Mouse (Mus musculus): ENCODE results near the gene Il1rl1. TPM values are rescaled to one million over a fixed set of nuclear protein-coding genes. Genes with fewer than 3 reads are reported as not detected.

The Il1rl1 gene
- polyA plus RNA-seq, 1 experiment from 2014 or later = 0.27 TPM

DNA sequence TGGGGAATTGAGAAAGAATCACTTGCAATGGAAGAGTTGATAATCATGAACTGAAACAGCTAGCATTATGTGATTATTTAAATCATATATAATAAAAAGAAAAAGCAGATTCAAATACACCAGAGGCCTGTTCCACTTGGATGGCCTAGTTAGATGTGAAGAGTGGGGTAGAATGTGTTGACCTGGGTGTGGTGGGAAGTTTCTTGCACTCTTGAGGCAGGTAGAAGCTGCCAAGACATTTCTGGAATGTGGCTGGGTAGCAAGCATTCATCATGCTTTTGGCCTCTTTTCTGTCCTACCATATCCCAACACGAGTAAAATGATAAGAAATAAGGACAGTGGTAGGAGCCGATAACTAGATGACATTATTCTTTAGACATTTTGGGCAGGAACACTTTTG is 39.4 kb downstream of the Il1rl1 start:
- H3K4me2 ChIP-seq (replicated peaks; ENCODE audit: low read depth, low read length) = no peak overlapping the region
- no peaks in the 10 kb centered on the region for H3K27me3 ChIP-seq (ENCODE audit: control insufficient read depth, insufficient read depth, low read length)
- 91% methylated on average over 2 of the region's 2 CpGs for WGBS
- no peak overlapping the region for H3K9ac ChIP-seq (ENCODE audit: low read depth, low read length)
- H3K4me1 ChIP-seq (ENCODE audit: control insufficient read depth, insufficient read depth, low read length) = no peaks in the 10 kb centered on the region
- no peak for ATAC-seq (ENCODE audit: low FRiP score, low TSS enrichment)
- no peak overlapping the region for H3K27ac ChIP-seq (ENCODE audit: low read depth, low read length)
- H3K9me3 ChIP-seq (ENCODE audit: control insufficient read depth, low read length) = no peaks in the 10 kb centered on the region
- H3K36me3 ChIP-seq (ENCODE audit: control insufficient read depth, insufficient read depth, low read length) = no peaks in the 10 kb centered on the region
- no peak overlapping the region for H3K4me3 ChIP-seq (ENCODE audit: low read length)

- Histone ChIP-seq H3K27me3 (ENCODE audit: control insufficient read depth, insufficient read depth, low read length) (no peaks in the 10 kb centered on the region), H3K9me3 (ENCODE audit: control insufficient read depth, low read length) (no peaks in the 10 kb centered on the region), H3K36me3 (ENCODE audit: control insufficient read depth, insufficient read depth, low read length) (no peaks in the 10 kb centered on the region), H3K4me1 (ENCODE audit: control insufficient read depth, insufficient read depth, low read length) (no peaks in the 10 kb centered on the region), H3K27ac (ENCODE audit: low read depth, low read length) (no peak overlapping the region), H3K4me3 (ENCODE audit: low read length) (no peak overlapping the region), H3K4me2 (replicated peaks; ENCODE audit: low read depth, low read length) (no peak overlapping the region), H3K9ac (ENCODE audit: low read depth, low read length) (no peak overlapping the region)
- 92% methylated on average over 12 of the region's 12 CpGs for WGBS
- ATAC-seq (ENCODE audit: low FRiP score, low TSS enrichment) = no peak
These were observed 40.5 kb downstream of the Il1rl1 start for GRCm38 (mm10) chr1:40469900-40470299.

DNA sequence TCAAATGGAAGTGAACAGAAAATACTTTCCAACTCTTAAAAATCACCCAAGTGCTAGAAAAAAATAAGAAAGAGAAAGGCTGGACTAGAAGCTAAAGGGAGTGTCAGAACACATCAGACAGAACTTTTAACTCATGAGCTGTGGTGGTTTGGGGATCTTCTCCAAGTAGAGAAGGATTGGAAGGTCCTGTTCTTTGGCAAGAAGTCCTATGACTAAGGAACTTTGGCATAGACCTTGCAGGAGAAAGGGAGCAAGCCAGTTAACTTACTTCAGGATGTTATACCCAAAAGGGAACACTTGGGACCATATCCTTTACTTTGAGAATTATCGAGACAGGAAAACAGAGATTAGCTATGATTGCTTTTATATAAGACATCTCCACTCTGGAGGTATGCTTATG is 43.0 kb downstream of the Il1rl1 start:
- no peaks in the 10 kb centered on the region for H3K9me3 ChIP-seq (ENCODE audit: control insufficient read depth, low read length)
- WGBS = 93% methylated on average over 1 of the region's 1 CpGs
- H3K27ac ChIP-seq (ENCODE audit: low read depth, low read length) = no peak overlapping the region
- H3K4me1 ChIP-seq (ENCODE audit: control insufficient read depth, insufficient read depth, low read length) = no peaks in the 10 kb centered on the region
- ATAC-seq (ENCODE audit: low FRiP score, low TSS enrichment) = no peak
- H3K27me3 ChIP-seq (ENCODE audit: control insufficient read depth, insufficient read depth, low read length) = no peaks in the 10 kb centered on the region
- H3K36me3 ChIP-seq (ENCODE audit: control insufficient read depth, insufficient read depth, low read length) = no peaks in the 10 kb centered on the region
- no peak overlapping the region for H3K4me2 ChIP-seq (replicated peaks; ENCODE audit: low read depth, low read length)
- no peak overlapping the region for H3K4me3 ChIP-seq (ENCODE audit: low read length)
- H3K9ac ChIP-seq (ENCODE audit: low read depth, low read length) = no peak overlapping the region

- no peak for ATAC-seq (ENCODE audit: low FRiP score, low TSS enrichment)
- Histone ChIP-seq H3K27me3 (ENCODE audit: control insufficient read depth, insufficient read depth, low read length) (no peaks in the 10 kb centered on the region), H3K27ac (ENCODE audit: low read depth, low read length) (no peak overlapping the region), H3K4me3 (ENCODE audit: low read length) (no peak overlapping the region), H3K9ac (ENCODE audit: low read depth, low read length) (no peak overlapping the region), H3K36me3 (ENCODE audit: control insufficient read depth, insufficient read depth, low read length) (no peaks in the 10 kb centered on the region), H3K4me1 (ENCODE audit: control insufficient read depth, insufficient read depth, low read length) (no peaks in the 10 kb centered on the region), H3K9me3 (ENCODE audit: control insufficient read depth, low read length) (no peaks in the 10 kb centered on the region), H3K4me2 (replicated peaks; ENCODE audit: low read depth, low read length) (no peak overlapping the region)
- 82% methylated on average over 4 of the region's 4 CpGs for WGBS
These were observed 44.3 kb downstream of the Il1rl1 start for GRCm38 (mm10) chr1:40473640-40474039.

DNA sequence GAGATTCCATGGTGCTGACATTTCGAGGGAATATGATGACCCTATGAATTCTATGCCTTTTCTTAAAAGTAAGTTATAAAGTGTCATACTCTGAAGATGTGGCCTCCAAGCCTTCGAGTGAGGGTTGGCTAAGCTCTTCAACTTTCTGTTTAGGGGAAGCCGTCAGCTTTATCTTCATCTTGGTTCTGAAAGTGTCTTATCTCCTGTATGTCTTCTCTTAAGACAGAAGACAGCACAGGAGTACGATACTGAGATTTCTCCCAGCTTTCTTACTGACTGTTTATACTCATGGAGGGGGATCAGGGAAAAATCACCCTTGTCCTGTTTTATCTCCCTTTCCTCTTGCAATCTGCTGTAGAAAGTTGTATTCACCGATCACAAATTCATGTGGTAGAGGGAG is 45.0 kb downstream of the Il1rl1 start:
- no peak for ATAC-seq (ENCODE audit: low FRiP score, low TSS enrichment)
- no peak overlapping the region for H3K4me2 ChIP-seq (replicated peaks; ENCODE audit: low read depth, low read length)
- 90% methylated on average over 5 of the region's 5 CpGs for WGBS
- H3K27ac ChIP-seq (ENCODE audit: low read depth, low read length) = no peak overlapping the region
- no peaks in the 10 kb centered on the region for H3K9me3 ChIP-seq (ENCODE audit: control insufficient read depth, low read length)
- H3K4me1 ChIP-seq (ENCODE audit: control insufficient read depth, insufficient read depth, low read length) = no peaks in the 10 kb centered on the region
- H3K4me3 ChIP-seq (ENCODE audit: low read length) = no peak overlapping the region
- H3K9ac ChIP-seq (ENCODE audit: low read depth, low read length) = no peak overlapping the region
- H3K27me3 ChIP-seq (ENCODE audit: control insufficient read depth, insufficient read depth, low read length) = no peaks in the 10 kb centered on the region
- no peaks in the 10 kb centered on the region for H3K36me3 ChIP-seq (ENCODE audit: control insufficient read depth, insufficient read depth, low read length)

DNA sequence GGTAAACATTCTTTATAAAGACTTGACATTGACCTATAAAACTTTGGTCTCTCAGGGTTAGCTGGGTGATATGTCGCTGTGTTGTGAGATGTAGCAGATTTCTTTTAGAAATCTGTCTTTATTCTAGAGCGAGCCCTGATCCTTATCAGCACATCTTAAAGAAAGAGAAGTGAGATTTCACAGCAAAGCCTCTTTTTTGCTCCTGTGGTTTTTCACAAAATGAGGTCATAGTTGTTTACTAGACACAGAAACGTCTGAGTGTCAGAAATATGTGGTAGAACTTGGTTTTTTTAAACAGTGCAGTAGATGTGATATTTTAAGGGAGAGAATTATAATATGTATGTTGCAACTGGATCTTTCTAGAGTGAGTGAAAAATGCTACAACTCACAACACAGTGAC is 46.3 kb downstream of the Il1rl1 start:
- Histone ChIP-seq H3K4me2 (replicated peaks; ENCODE audit: low read depth, low read length) (no peak overlapping the region), H3K4me1 (ENCODE audit: control insufficient read depth, insufficient read depth, low read length) (no peaks in the 10 kb centered on the region), H3K27me3 (ENCODE audit: control insufficient read depth, insufficient read depth, low read length) (no peaks in the 10 kb centered on the region), H3K27ac (ENCODE audit: low read depth, low read length) (no peak overlapping the region), H3K9me3 (ENCODE audit: control insufficient read depth, low read length) (no peaks in the 10 kb centered on the region), H3K4me3 (ENCODE audit: low read length) (no peak overlapping the region), H3K36me3 (ENCODE audit: control insufficient read depth, insufficient read depth, low read length) (no peaks in the 10 kb centered on the region), H3K9ac (ENCODE audit: low read depth, low read length) (no peak overlapping the region)
- no peak for ATAC-seq (ENCODE audit: low FRiP score, low TSS enrichment)
- WGBS = 65% methylated on average over 3 of the region's 3 CpGs

GRCm38 (mm10) chr1:40476756-40477155 is 47.4 kb downstream of the Il1rl1 start:
- H3K9ac ChIP-seq (ENCODE audit: low read depth, low read length) = no peak overlapping the region
- H3K36me3 ChIP-seq (ENCODE audit: control insufficient read depth, insufficient read depth, low read length) = no peaks in the 10 kb centered on the region
- H3K27me3 ChIP-seq (ENCODE audit: control insufficient read depth, insufficient read depth, low read length) = no peaks in the 10 kb centered on the region
- H3K27ac ChIP-seq (ENCODE audit: low read depth, low read length) = no peak overlapping the region
- H3K4me1 ChIP-seq (ENCODE audit: control insufficient read depth, insufficient read depth, low read length) = no peaks in the 10 kb centered on the region
- no peak for ATAC-seq (ENCODE audit: low FRiP score, low TSS enrichment)
- no peak overlapping the region for H3K4me3 ChIP-seq (ENCODE audit: low read length)
- 63% methylated on average over 4 of the region's 4 CpGs for WGBS
- no peaks in the 10 kb centered on the region for H3K9me3 ChIP-seq (ENCODE audit: control insufficient read depth, low read length)
- H3K4me2 ChIP-seq (replicated peaks; ENCODE audit: low read depth, low read length) = no peak overlapping the region

DNA sequence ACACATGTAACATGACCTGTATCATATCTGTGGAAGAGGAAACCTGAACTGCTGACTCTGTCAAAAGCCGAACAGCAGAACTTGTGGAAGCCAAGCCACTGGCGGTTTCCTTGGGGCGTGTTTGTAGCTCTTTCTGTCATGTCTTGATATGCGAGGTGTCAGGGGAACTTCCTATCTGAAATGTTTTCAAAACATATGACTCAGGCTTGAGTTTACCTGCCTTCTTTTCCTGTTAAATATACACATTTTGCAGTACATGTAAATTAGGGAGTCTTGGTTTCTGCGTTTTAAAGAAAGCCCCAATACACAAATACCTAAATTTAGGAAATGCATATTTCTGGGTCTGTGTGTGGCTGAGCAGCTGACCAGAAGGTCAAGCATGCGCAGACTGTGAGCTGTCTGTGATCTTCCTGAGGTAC is 50.1 kb downstream of the Il1rl1 start:
- Histone ChIP-seq H3K4me1 (ENCODE audit: control insufficient read depth, insufficient read depth, low read length) (no peaks in the 10 kb centered on the region), H3K9me3 (ENCODE audit: control insufficient read depth, low read length) (no peaks in the 10 kb centered on the region), H3K27me3 (ENCODE audit: control insufficient read depth, insufficient read depth, low read length) (no peaks in the 10 kb centered on the region), H3K4me3 (ENCODE audit: low read length) (no peak overlapping the region), H3K27ac (ENCODE audit: low read depth, low read length) (no peak overlapping the region), H3K36me3 (ENCODE audit: control insufficient read depth, insufficient read depth, low read length) (no peaks in the 10 kb centered on the region), H3K9ac (ENCODE audit: low read depth, low read length) (no peak overlapping the region), H3K4me2 (replicated peaks; ENCODE audit: low read depth, low read length) (no peak overlapping the region)
- ATAC-seq (ENCODE audit: low FRiP score, low TSS enrichment) = no peak
- 41% methylated on average over 6 of the region's 6 CpGs for WGBS

DNA sequence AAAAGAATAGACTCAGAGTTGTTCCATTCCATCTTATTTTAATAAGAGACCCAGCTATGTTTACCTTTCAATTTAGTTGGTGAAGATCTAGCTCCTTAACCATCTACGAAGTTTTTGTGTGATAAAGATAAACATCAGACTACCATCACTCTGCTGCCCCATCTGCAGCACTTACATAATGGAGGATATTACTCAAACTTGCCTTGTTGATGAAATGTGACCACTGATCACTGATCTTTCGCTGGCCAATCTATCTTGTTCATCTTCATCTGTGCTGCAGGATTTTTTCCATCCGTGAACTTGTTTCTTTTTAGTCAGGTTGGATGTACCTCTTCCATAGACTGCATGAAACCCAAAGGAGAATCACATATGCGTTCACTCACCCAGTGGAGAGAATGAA is 65.2 kb downstream of the Il1rl1 start:
- no peak overlapping the region for H3K9ac ChIP-seq (ENCODE audit: low read depth, low read length)
- H3K4me3 ChIP-seq (ENCODE audit: low read length) = no peak overlapping the region
- no peak overlapping the region for H3K27ac ChIP-seq (ENCODE audit: low read depth, low read length)
- H3K9me3 ChIP-seq (ENCODE audit: control insufficient read depth, low read length) = no peaks in the 10 kb centered on the region
- no peak overlapping the region for H3K4me2 ChIP-seq (replicated peaks; ENCODE audit: low read depth, low read length)
- H3K27me3 ChIP-seq (ENCODE audit: control insufficient read depth, insufficient read depth, low read length) = no peaks in the 10 kb centered on the region
- H3K36me3 ChIP-seq (ENCODE audit: control insufficient read depth, insufficient read depth, low read length) = no peaks in the 10 kb centered on the region
- no peaks in the 10 kb centered on the region for H3K4me1 ChIP-seq (ENCODE audit: control insufficient read depth, insufficient read depth, low read length)
- 88% methylated on average over 4 of the region's 4 CpGs for WGBS
- no peak for ATAC-seq (ENCODE audit: low FRiP score, low TSS enrichment)

DNA sequence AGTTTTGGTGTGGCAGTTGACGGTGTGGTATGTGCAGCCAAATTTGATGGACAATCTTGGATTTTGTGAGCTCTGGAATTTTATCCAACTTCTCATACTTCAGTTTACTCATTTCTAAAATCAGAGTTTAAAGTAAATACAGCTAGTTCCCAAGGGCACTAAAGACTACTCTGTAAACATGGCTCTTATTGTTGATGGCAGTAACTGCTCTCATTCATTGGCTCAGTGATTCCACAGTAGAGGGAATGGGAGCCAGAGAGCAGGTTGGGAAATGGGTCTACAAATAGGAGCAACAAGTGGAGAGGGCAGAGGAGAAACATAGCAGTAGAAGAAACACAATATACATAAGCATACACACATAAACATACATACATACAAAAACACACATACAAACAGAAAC is 70.3 kb downstream of the Il1rl1 start:
- 89% methylated on average over 1 of the region's 1 CpGs for WGBS
- Histone ChIP-seq H3K4me3 (ENCODE audit: low read length) (no peak overlapping the region), H3K27ac (ENCODE audit: low read depth, low read length) (no peak overlapping the region), H3K27me3 (ENCODE audit: control insufficient read depth, insufficient read depth, low read length) (no peaks in the 10 kb centered on the region), H3K4me2 (replicated peaks; ENCODE audit: low read depth, low read length) (no peak overlapping the region), H3K9ac (ENCODE audit: low read depth, low read length) (no peak overlapping the region), H3K4me1 (ENCODE audit: control insufficient read depth, insufficient read depth, low read length) (no peaks in the 10 kb centered on the region), H3K36me3 (ENCODE audit: control insufficient read depth, insufficient read depth, low read length) (no peaks in the 10 kb centered on the region), H3K9me3 (ENCODE audit: control insufficient read depth, low read length) (no peaks in the 10 kb centered on the region)
- ATAC-seq (ENCODE audit: low FRiP score, low TSS enrichment) = no peak
